Mouse (Mus musculus) Patski (cell line): Measurements from ENCODE around the gene Polr3c. TPM values are rescaled to one million over a fixed set of nuclear protein-coding genes. Genes with fewer than 3 reads are reported as not detected.
A peak's percentile ranks its signal among the peaks of the same experiment; 100 is the strongest.
"Not testable (repeated sequence)": the region's sequence is repeated elsewhere in the genome, so short reads cannot be mapped to it uniquely, and the experiment has no call there.

ENCODE experiments used
- ATAC-seq: fragments of 100-300 bp; one replicate; pipeline ENCODE4 v1.8.0; 2021
- CTCF ChIA-PET: fragments of 350-600 bp; sonication (Branson Sonifier 250); formaldehyde crosslinking; loops from one replicate; lab custom pipeline; 2022; ENCODE audit warnings: inconsistent platforms; lab: Charles Lee
- POLR2A ChIA-PET: fragments of 350-600 bp; sonication (Branson Sonifier 250); formaldehyde crosslinking; loops from one replicate; lab custom pipeline; 2022; ENCODE audit warnings: antibody characterized with exemption, inconsistent platforms; lab: Charles Lee
- DNase-seq: peaks from one replicate; pipeline ENCODE4 v3.0.0-alpha.2; 2011; ENCODE audit warnings: low read depth, low spot score
- H3K27me3 ChIP-seq: fragments of 371-371 bp; one replicate; pipeline ENCODE4 v1.5.1; 2021
- CTCF ChIP-seq: fragments of 100-300 bp; IDR thresholded peaks from one replicate; pipeline ENCODE4 v1.5.1; 2021
- in situ Hi-C: fragments of 300-500 bp; cut with MboI; formaldehyde crosslinking; loops from 3 replicates; pipeline ENCODE4 v1.11.1; 2018; ENCODE audit warnings: low pct_unique_long_range_greater_than_20kb, mixed read lengths
- polyA plus RNA-seq: library from polyadenylated mRNA; unstranded; gene quantifications from one replicate; pipeline ENCODE4 v1.2.3, GENCODE M21; 2021

Gene Polr3c
- polyA plus RNA-seq, 1 experiment from 2014 or later, result 62.5 TPM

DNA sequence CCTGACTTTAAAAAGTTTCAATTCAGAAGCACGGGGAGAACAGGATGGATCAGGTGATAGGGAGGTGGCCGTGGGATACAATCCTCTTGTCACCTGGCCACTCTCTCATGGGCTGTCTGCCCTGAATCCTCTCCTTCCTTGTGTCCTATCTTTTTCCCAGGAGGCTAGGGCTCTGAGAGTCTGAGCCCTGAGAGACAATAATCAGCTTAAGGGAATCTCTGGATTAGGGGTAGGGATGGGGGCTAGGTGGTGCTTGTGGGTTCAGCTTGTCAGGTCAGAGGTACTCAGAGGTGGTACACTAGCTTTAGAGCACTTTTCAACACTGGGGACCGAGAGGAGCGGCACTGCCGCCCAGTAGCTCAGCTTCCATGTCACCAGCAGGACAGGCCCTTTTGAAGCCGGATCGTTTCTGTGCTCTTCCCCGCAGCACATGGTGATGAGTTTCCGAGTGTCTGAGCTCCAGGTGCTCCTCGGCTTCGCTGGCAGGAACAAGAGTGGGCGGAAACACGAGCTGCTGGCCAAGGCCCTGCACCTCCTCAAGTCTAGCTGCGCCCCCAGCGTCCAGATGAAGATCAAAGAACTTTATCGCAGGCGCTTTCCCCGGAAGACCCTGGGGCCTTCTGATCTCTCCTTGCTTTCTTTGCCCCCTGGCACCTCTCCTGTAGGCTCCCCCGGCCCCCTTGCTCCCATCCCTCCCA lies 28.3 kb downstream of the Polr3c start:
- in situ Hi-C loops, result no loop called here
- POLR2A ChIA-PET, result interaction anchor here (0.5 kb wide), 1 partner anchor 433 kb away, joined by 3 read pairs; no protein-coding TSS in a partner anchor
- no peak for TF ChIP-seq CTCF
- CTCF ChIA-PET, result interaction anchor here (0.9 to 2.9 kb wide), 9 partner anchors 9 to 153 kb away, joined by 3 to 15 read pairs (median 5); partner anchors contain the start of gene Nudt17
- H3K27me3 ChIP-seq, result no peaks in the 10 kb centered on the region
- DNase-seq (no peak), ATAC-seq (no peak)

- in situ Hi-C loops, result no loop called here
- no peak for TF ChIP-seq CTCF
- CTCF ChIA-PET, result interaction anchor here (0.9 to 2.9 kb wide), 8 partner anchors 11 to 137 kb away, joined by 3 to 15 read pairs (median 6); partner anchors contain the start of genes Itga10 and Nudt17
- DNase-seq (peak; percentile 60), ATAC-seq (peak; percentile 86)
- POLR2A ChIA-PET, result interaction anchor here (0.5 to 2.1 kb wide), 9 partner anchors 9 to 34 kb away, joined by 3 to 11 read pairs (median 4); partner anchors contain the start of gene Nudt17
- no peaks in the 10 kb centered on the region for H3K27me3 ChIP-seq
Measured at GRCm38 (mm10) chr3:96696766-96697732, 30.4 kb downstream of the Polr3c start.

DNA sequence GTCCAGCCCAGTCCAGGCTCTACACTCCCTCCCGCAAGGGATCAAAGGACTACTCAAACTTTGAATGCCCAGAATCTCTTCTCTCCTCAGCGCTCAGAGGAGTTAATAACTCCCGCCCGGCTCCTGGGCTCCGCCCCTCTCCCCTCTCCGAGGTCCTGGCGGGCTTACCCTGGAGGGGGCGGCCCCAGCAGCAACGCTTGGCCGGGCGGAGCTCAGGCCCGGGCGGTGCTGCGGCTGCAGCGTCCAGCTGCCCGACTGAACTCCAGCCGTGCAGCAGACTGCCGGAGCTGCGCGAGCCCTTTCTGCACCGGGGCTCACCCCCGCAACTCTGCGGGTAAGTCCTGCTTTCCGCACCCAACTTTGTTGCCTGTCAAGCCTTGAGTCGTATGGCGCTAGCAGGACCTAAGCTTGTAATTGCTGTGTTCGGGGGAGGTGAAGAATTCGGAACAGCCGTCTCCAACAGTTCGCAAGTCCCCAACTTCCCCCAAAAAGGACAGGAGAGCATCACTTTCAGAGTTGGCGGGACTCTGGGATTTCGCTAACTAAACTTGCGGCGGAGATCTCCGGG lies 31.1 kb downstream of the Polr3c start, which contains the start of gene Pias3:
Gene Pias3, plus strand, starts transcription at position 187 of the 568 bp plus-strand sequence.
- H3K27me3 ChIP-seq, result no peaks in the 10 kb centered on the region
- CTCF ChIA-PET, result interaction anchor here (0.9 to 2.6 kb wide), 6 partner anchors 12 to 136 kb away, joined by 3 to 13 read pairs (median 6); partner anchors contain the start of genes Itga10 and Nudt17
- POLR2A ChIA-PET, result interaction anchor here (0.5 to 2.1 kb wide), 9 partner anchors 10 to 145 kb away, joined by 3 to 11 read pairs (median 4); partner anchors contain the start of gene Nudt17
- ATAC-seq (peak; percentile 82), DNase-seq (no peak)
- in situ Hi-C loops, result no loop called here
- no peak for TF ChIP-seq CTCF

DNA sequence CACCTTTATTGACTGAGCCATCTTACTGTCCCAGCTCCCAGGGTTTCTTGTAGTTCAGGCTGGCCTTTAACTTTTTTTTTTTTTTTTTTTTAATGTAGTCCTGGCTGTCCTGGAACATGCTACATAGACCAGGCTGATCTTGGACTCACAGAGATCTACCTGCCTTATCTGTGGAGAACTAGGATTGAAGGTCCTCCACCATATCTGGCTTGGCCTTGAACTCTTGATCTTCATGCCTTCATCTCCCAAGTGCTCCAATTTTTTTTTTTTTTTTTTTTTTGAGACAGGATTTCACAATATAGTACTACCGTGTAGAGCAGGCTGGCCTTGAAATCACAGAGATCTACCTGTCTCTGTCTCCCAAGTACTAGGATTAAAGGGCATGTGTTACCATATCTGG lies 33.8 kb downstream of the Polr3c start:
- DNase-seq, result no peak
- H3K27me3 ChIP-seq, result no peaks in the 10 kb centered on the region
- in situ Hi-C loops, result no loop called here
- CTCF ChIA-PET, result interaction anchor here (1.7 to 2.4 kb wide), 2 partner anchors 10 to 26 kb away, joined by 5 to 13 read pairs; no protein-coding TSS in a partner anchor
- ATAC-seq, result no peak
- TF ChIP-seq CTCF, result no peak
- POLR2A ChIA-PET, result interaction anchor here (0.6 kb wide), 2 partner anchors 15 to 196 kb away, joined by 3 read pairs; no protein-coding TSS in a partner anchor

- in situ Hi-C loops, result no loop called here
- TF ChIP-seq CTCF, result no peak
- POLR2A ChIA-PET, result no interaction called here
- ATAC-seq (no peak), DNase-seq (no peak)
- CTCF ChIA-PET, result interaction anchor here (1.2 to 1.7 kb wide), 2 partner anchors 9 to 11 kb away, joined by 3 to 5 read pairs; no protein-coding TSS in a partner anchor
- H3K27me3 ChIP-seq, result no peaks in the 10 kb centered on the region
Measured at GRCm38 (mm10) chr3:96692506-96692905, 34.9 kb downstream of the Polr3c start.

DNA sequence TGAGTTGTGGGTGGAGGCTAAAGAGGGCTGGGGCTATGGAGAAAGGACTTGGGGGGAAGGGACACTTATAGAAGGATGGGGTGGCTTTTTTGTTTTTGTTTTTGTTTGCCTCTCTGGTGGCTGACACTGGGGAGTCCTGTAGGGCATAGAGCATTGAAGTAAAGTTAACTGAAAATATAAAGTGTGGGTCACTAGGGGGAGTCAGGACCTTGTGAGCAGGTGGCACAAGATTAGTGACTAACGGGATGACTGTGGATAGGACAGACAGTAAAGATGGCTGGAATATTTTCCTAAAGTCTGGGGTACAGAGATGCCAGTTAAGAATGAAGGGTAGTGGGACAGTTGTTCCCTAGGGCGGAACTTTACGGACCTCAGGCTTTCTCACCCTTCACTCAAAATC lies 37.1 kb downstream of the Polr3c start:
- no peaks in the 10 kb centered on the region for H3K27me3 ChIP-seq
- DNase-seq (no peak), ATAC-seq (no peak)
- in situ Hi-C loops, result no loop called here
- POLR2A ChIA-PET, result no interaction called here
- CTCF ChIA-PET, result no interaction called here
- no peak for TF ChIP-seq CTCF

- DNase-seq, result no peak
- no peaks in the 10 kb centered on the region for H3K27me3 ChIP-seq
- CTCF ChIA-PET, result interaction anchor here (0.8 to 2.1 kb wide), 4 partner anchors 11 to 147 kb away, joined by 3 to 7 read pairs (median 4); no protein-coding TSS in a partner anchor
- in situ Hi-C loops, result no loop called here
- TF ChIP-seq CTCF, result no peak
- no peak for ATAC-seq
- POLR2A ChIA-PET, result interaction anchor here (0.8 to 1.0 kb wide), 3 partner anchors 8 to 19 kb away, joined by 3 read pairs; partner anchors contain the start of gene Ankrd35
Measured at GRCm38 (mm10) chr3:96688854-96689253, 38.6 kb downstream of the Polr3c start.

GRCm38 (mm10) chr3:96686057-96686456 lies 41.4 kb downstream of the Polr3c start:
- DNase-seq, in situ Hi-C loops, H3K27me3 ChIP-seq, ATAC-seq, POLR2A ChIA-PET: not testable (repeated sequence)
- CTCF ChIA-PET, result interaction anchor here (0.9 kb wide), 1 partner anchor 47 kb away, joined by 3 read pairs; no protein-coding TSS in a partner anchor

- ChIA-PET CTCF (interaction anchor here (0.8 to 1.5 kb wide), 4 partner anchors 15 to 22 kb away, joined by 3 to 4 read pairs (median 3); partner anchors contain the start of gene Ankrd35), POLR2A (interaction anchor here (1.1 to 1.2 kb wide), 2 partner anchors 11 to 22 kb away, joined by 3 to 4 read pairs; partner anchors contain the start of gene Pias3)
- DNase-seq, result no peak
- H3K27me3 ChIP-seq, result no peaks in the 10 kb centered on the region
- no peak for ATAC-seq
- no peak for TF ChIP-seq CTCF
- in situ Hi-C loops, result no loop called here
Measured at GRCm38 (mm10) chr3:96684822-96685156, 42.6 kb downstream of the Polr3c start.
